Mouse (Mus musculus) olfactory bulb, adult 2 months (tissue): Measurements from ENCODE around the gene Set.

Source experiments
- CTCF ChIP-seq: fragments of 200-500 bp; IDR thresholded peaks from 2 replicates; pipeline ENCODE4 v1.5.1; 2012; ENCODE audit warnings: low read depth, mild to moderate bottlenecking, low read length, moderate library complexity; ENCODE audit not compliant: insufficient read depth
- POLR2A ChIP-seq: fragments of 200-500 bp; IDR thresholded peaks from 2 replicates; pipeline ENCODE4 v1.6.1; 2012; ENCODE audit warnings: mild to moderate bottlenecking, low read depth, low read length, moderate library complexity; ENCODE audit not compliant: insufficient read depth

DNA sequence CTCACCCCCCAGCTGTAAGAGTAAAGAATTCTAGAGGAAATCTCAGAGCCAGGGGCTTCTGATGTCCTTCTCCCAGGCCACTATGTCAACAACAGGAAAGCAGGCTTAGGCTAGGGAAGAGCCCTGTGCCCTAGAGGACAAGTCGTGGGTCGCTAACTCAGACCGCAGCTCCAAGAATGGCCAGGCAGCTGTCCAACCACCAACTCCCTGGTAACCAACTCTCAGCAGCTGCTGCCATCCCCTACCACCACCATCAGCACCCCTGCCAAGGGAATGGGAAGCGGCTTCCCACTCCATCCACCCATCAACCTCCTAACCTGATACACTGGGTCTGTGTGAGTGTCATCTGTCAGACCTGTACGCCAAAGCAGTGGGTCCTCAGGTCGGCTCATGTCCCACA lies 24.2 kb upstream of the Set start:
- no peak for TF ChIP-seq CTCF
- no peak for TF ChIP-seq POLR2A
